Mouse (Mus musculus): ENCODE results near the gene Gjb4. TPM values are rescaled to one million over a fixed set of nuclear protein-coding genes. Genes with fewer than 3 reads are reported as not detected.

Gene Gjb4
- polyA plus RNA-seq, 1 experiment from 2014 or later, result not detected

GRCm38 (mm10) chr4:127337668-127338067 lies 16.2 kb downstream of the Gjb4 start:
- Histone ChIP-seq H3K4me3 (no peak overlapping the region), H3K27ac (replicated peaks) (no peak overlapping the region), H3K9me3 (no peaks in the 10 kb centered on the region), H3K36me3 (no peaks in the 10 kb centered on the region), H3K4me2 (replicated peaks) (no peak overlapping the region), H3K9ac (replicated peaks) (no peak overlapping the region), H3K27me3 (no peaks in the 10 kb centered on the region), H3K4me1 (no peaks in the 10 kb centered on the region)
- ATAC-seq (replicated peaks), result no peak
- 91% methylated on average over 5 of the region's 5 CpGs for WGBS

- no peak overlapping the region for H3K4me3 ChIP-seq
- WGBS, result 53% methylated on average over 5 of the region's 5 CpGs
- no peak for ATAC-seq (replicated peaks)
- peaks cover 23% of the 10 kb centered on the region for H3K27me3 ChIP-seq
- H3K9me3 ChIP-seq, result no peaks in the 10 kb centered on the region
- no peak overlapping the region for H3K27ac ChIP-seq (replicated peaks)
- H3K9ac ChIP-seq (replicated peaks), result no peak overlapping the region
- no peak overlapping the region for H3K4me2 ChIP-seq (replicated peaks)
- H3K36me3 ChIP-seq, result no peaks in the 10 kb centered on the region
- peaks cover 12% of the 10 kb centered on the region for H3K4me1 ChIP-seq
These were observed 18.9 kb downstream of the Gjb4 start for GRCm38 (mm10) chr4:127334870-127335504.

- no peak for ATAC-seq (replicated peaks)
- 21% methylated on average over 13 of the region's 13 CpGs for WGBS
- no peak overlapping the region for H3K4me2 ChIP-seq (replicated peaks)
These were observed 22.7 kb downstream of the Gjb4 start for GRCm38 (mm10) chr4:127331171-127331570.

GRCm38 (mm10) chr4:127330181-127331100 lies 23.4 kb downstream of the Gjb4 start, which contains the start of gene Gjb3:
Gene Gjb3 (minus strand): TSS chr4:127330844.
- no peak within 1 kb of the TSS for H3K27ac ChIP-seq (replicated peaks)
- H3K4me1 ChIP-seq, result peaks cover 18% of the 10 kb centered on the region
- H3K4me3 ChIP-seq, result peak within 1 kb of the TSS; percentile 22
- H3K27me3 ChIP-seq, result peaks cover 41% of the 10 kb centered on the region
- no peak within 1 kb of the TSS; the same call in 1 of the 2 replicates for H3K9ac ChIP-seq (replicated peaks)
- 1% methylated on average over 49 of the region's 49 CpGs for WGBS
- ATAC-seq (replicated peaks), result peak; percentile 35; the same call in 1 of the 2 replicates
- no peaks in the 10 kb centered on the region for H3K9me3 ChIP-seq
- H3K36me3 ChIP-seq, result no peaks in the 10 kb centered on the region
- H3K4me2 ChIP-seq (replicated peaks), result peak within 1 kb of the TSS; percentile 44

More at GRCm38 (mm10) chr4:127331171-127331570, 22.7 kb downstream of the Gjb4 start:
- no peak overlapping the region for H3K9ac ChIP-seq (replicated peaks)
- H3K9me3 ChIP-seq, result no peaks in the 10 kb centered on the region
- no peak overlapping the region for H3K4me3 ChIP-seq
- H3K4me1 ChIP-seq, result peaks cover 18% of the 10 kb centered on the region
- no peak overlapping the region for H3K27ac ChIP-seq (replicated peaks)
- no peaks in the 10 kb centered on the region for H3K36me3 ChIP-seq
- peaks cover 34% of the 10 kb centered on the region for H3K27me3 ChIP-seq

- Histone ChIP-seq H3K36me3 (no peaks in the 10 kb centered on the region), H3K4me2 (replicated peaks) (peak overlapping the region; percentile 44), H3K4me3 (peak overlapping the region; percentile 22), H3K9me3 (no peaks in the 10 kb centered on the region), H3K27me3 (peaks cover 44% of the 10 kb centered on the region), H3K4me1 (peaks cover 18% of the 10 kb centered on the region), H3K27ac (replicated peaks) (no peak overlapping the region), H3K9ac (replicated peaks) (no peak overlapping the region)
- WGBS, result 3% methylated on average over 13 of the region's 13 CpGs
- ATAC-seq (replicated peaks), result no peak
These were observed 24.1 kb downstream of the Gjb4 start for GRCm38 (mm10) chr4:127329751-127330150.

- H3K36me3 ChIP-seq, result no peaks in the 10 kb centered on the region
- H3K27me3 ChIP-seq, result peaks cover 44% of the 10 kb centered on the region
- H3K9me3 ChIP-seq, result no peaks in the 10 kb centered on the region
- no peak overlapping the region for H3K27ac ChIP-seq (replicated peaks)
- no peak overlapping the region for H3K9ac ChIP-seq (replicated peaks)
- ATAC-seq (replicated peaks), result no peak
- H3K4me2 ChIP-seq (replicated peaks), result no peak overlapping the region
- WGBS, result 7% methylated on average over 3 of the region's 3 CpGs
- H3K4me3 ChIP-seq, result no peak overlapping the region
- peaks cover 18% of the 10 kb centered on the region for H3K4me1 ChIP-seq
These were observed 24.8 kb downstream of the Gjb4 start for GRCm38 (mm10) chr4:127329046-127329445.

GRCm38 (mm10) chr4:127328378-127328777 lies 25.5 kb downstream of the Gjb4 start:
- no peaks in the 10 kb centered on the region for H3K9me3 ChIP-seq
- H3K4me3 ChIP-seq, result no peak overlapping the region
- H3K4me2 ChIP-seq (replicated peaks), result no peak overlapping the region
- no peak for ATAC-seq (replicated peaks)
- peaks cover 18% of the 10 kb centered on the region for H3K4me1 ChIP-seq
- H3K27me3 ChIP-seq, result peaks cover 44% of the 10 kb centered on the region
- WGBS, result 78% methylated on average over 7 of the region's 7 CpGs
- H3K27ac ChIP-seq (replicated peaks), result no peak overlapping the region
- no peak overlapping the region for H3K9ac ChIP-seq (replicated peaks)
- H3K36me3 ChIP-seq, result no peaks in the 10 kb centered on the region

- 79% methylated on average over 6 of the region's 6 CpGs for WGBS
- no peaks in the 10 kb centered on the region for H3K36me3 ChIP-seq
These were observed 26.1 kb downstream of the Gjb4 start for GRCm38 (mm10) chr4:127327749-127328148.

GRCm38 (mm10) chr4:127327258-127327657 lies 26.6 kb downstream of the Gjb4 start:
- WGBS, result 76% methylated on average over 7 of the region's 7 CpGs
- no peak for ATAC-seq (replicated peaks)

More at GRCm38 (mm10) chr4:127327749-127328148, 26.1 kb downstream of the Gjb4 start:
- Histone ChIP-seq H3K9ac (replicated peaks) (no peak overlapping the region), H3K4me2 (replicated peaks) (no peak overlapping the region), H3K9me3 (no peaks in the 10 kb centered on the region), H3K4me1 (peaks cover 18% of the 10 kb centered on the region), H3K4me3 (no peak overlapping the region), H3K27me3 (peaks cover 44% of the 10 kb centered on the region), H3K27ac (replicated peaks) (no peak overlapping the region)
- no peak for ATAC-seq (replicated peaks)

GRCm38 (mm10) chr4:127325276-127325675 lies 28.6 kb downstream of the Gjb4 start:
- Histone ChIP-seq H3K9me3 (no peaks in the 10 kb centered on the region), H3K27me3 (peaks cover 24% of the 10 kb centered on the region), H3K9ac (replicated peaks) (no peak overlapping the region), H3K4me3 (no peak overlapping the region), H3K4me2 (replicated peaks) (no peak overlapping the region), H3K36me3 (no peaks in the 10 kb centered on the region), H3K27ac (replicated peaks) (no peak overlapping the region), H3K4me1 (peaks cover 9% of the 10 kb centered on the region)
- ATAC-seq (replicated peaks), result no peak
- WGBS, result 90% methylated on average over 5 of the region's 5 CpGs

More at GRCm38 (mm10) chr4:127327258-127327657, 26.6 kb downstream of the Gjb4 start:
- H3K9me3 ChIP-seq, result no peaks in the 10 kb centered on the region
- H3K36me3 ChIP-seq, result no peaks in the 10 kb centered on the region
- no peak overlapping the region for H3K4me2 ChIP-seq (replicated peaks)
- no peak overlapping the region for H3K27ac ChIP-seq (replicated peaks)
- peaks cover 42% of the 10 kb centered on the region for H3K27me3 ChIP-seq
- H3K4me1 ChIP-seq, result peaks cover 18% of the 10 kb centered on the region
- no peak overlapping the region for H3K9ac ChIP-seq (replicated peaks)
- no peak overlapping the region for H3K4me3 ChIP-seq

- no peak overlapping the region for H3K4me2 ChIP-seq (replicated peaks)
- 4% methylated on average over 6 of the region's 6 CpGs for WGBS
- no peak overlapping the region for H3K4me3 ChIP-seq
- no peaks in the 10 kb centered on the region for H3K9me3 ChIP-seq
- no peak overlapping the region for H3K27ac ChIP-seq (replicated peaks)
- ATAC-seq (replicated peaks), result peak; percentile 73
- H3K27me3 ChIP-seq, result peaks cover 19% of the 10 kb centered on the region
- H3K36me3 ChIP-seq, result no peaks in the 10 kb centered on the region
- no peak overlapping the region for H3K9ac ChIP-seq (replicated peaks)
- H3K4me1 ChIP-seq, result peaks cover 3% of the 10 kb centered on the region
These were observed 29.1 kb downstream of the Gjb4 start for GRCm38 (mm10) chr4:127324759-127325158.

GRCm38 (mm10) chr4:127324296-127324695 lies 29.6 kb downstream of the Gjb4 start:
- Histone ChIP-seq H3K27me3 (peaks cover 16% of the 10 kb centered on the region), H3K36me3 (no peaks in the 10 kb centered on the region), H3K4me1 (no peaks in the 10 kb centered on the region), H3K9ac (replicated peaks) (no peak overlapping the region), H3K4me2 (replicated peaks) (no peak overlapping the region), H3K9me3 (no peaks in the 10 kb centered on the region), H3K4me3 (no peak overlapping the region), H3K27ac (replicated peaks) (no peak overlapping the region)
- ATAC-seq (replicated peaks), result no peak
- WGBS, result 75% methylated on average over 10 of the region's 10 CpGs
